Mouse (Mus musculus) spleen, adult 2 months (tissue): ENCODE measurements around the gene Mpi.

ENCODE experiments used
- CTCF ChIP-seq: fragments of 200-500 bp; IDR thresholded peaks from 2 replicates; pipeline ENCODE4 v1.5.1; 2011; ENCODE audit warnings: mild to moderate bottlenecking, inconsistent platforms; ENCODE audit not compliant: insufficient read depth, insufficient read length, insufficient replicate concordance; ENCODE audit errors: extremely low read depth
- POLR2A ChIP-seq: fragments of 200-500 bp; IDR thresholded peaks from 2 replicates; pipeline ENCODE4 v1.6.1; 2011; ENCODE audit warnings: low read depth, low read length, inconsistent platforms

DNA sequence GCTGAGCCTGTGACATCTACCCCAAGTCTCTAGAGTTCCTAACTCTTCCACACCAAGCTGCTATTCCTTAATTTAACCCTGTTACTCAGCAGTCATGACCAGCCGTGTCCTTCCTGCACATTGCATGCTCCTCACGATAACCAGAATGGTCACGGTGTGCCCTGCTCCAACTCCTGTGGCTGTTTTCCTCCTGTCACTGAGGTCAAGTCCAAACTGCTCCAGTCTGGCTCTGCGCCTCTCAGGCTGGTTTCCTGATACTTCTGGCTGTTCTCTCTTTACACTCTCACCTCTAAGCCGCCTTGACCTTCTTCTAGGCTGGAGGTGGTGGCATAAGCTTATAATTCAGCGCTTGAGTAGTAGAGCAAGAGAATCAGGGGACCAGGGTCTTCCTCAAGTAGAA, 15.9 kb upstream of the Mpi start:
- TF ChIP-seq CTCF (no peak), POLR2A (no peak)
